Mouse (Mus musculus): ENCODE data around the gene Cenpl. TPM values are rescaled to one million over a fixed set of nuclear protein-coding genes. Genes with fewer than 3 reads are reported as not detected.
"Not testable (repeated sequence)": the region's sequence is repeated elsewhere in the genome, so short reads cannot be mapped to it uniquely, and the experiment has no call there.

Cenpl gene
- polyA plus RNA-seq (2015; fragmentation: Nextera tagmentation; extraction: Ambion mirVana): 51.9 and 57.7 TPM in 2 replicates

- peak; percentile 95 for DNase-seq (ENCODE audit: low spot score)
Observed at GRCm38 (mm10) chr1:161070352-161071271, at the start of gene Cenpl, which contains the start of gene Dars2. Gene Cenpl (plus strand): TSS chr1:161070713. Gene Dars2 (minus strand): TSS chr1:161070658.

GRCm38 (mm10) chr1:161025410-161026210, 44.9 kb upstream of the Cenpl start:
- no peak for DNase-seq (ENCODE audit: low spot score)

- DNase-seq (ENCODE audit: low spot score): no peak
Observed at GRCm38 (mm10) chr1:161027196-161027595, 43.3 kb upstream of the Cenpl start.

GRCm38 (mm10) chr1:161028427-161028826, 42.1 kb upstream of the Cenpl start:
- DNase-seq (ENCODE audit: low spot score): not testable (repeated sequence)

- DNase-seq (ENCODE audit: low spot score): no peak
Observed at GRCm38 (mm10) chr1:161030058-161030457, 40.5 kb upstream of the Cenpl start.

GRCm38 (mm10) chr1:161031881-161032280, 38.6 kb upstream of the Cenpl start:
- no peak for DNase-seq (ENCODE audit: low spot score)

GRCm38 (mm10) chr1:161032345-161032744, 38.2 kb upstream of the Cenpl start:
- no peak for DNase-seq (ENCODE audit: low spot score)

GRCm38 (mm10) chr1:161033856-161034434, 36.6 kb upstream of the Cenpl start:
- DNase-seq (ENCODE audit: low spot score): no peak

GRCm38 (mm10) chr1:161034435-161035280, 35.9 kb upstream of the Cenpl start, which contains the start of gene Zbtb37:
Gene Zbtb37 (minus strand): TSS chr1:161034849.
- DNase-seq (ENCODE audit: low spot score): peak; percentile 100

- no peak for DNase-seq (ENCODE audit: low spot score)
Observed at GRCm38 (mm10) chr1:161035281-161035785, 35.2 kb upstream of the Cenpl start.

GRCm38 (mm10) chr1:161035786-161036404, 34.6 kb upstream of the Cenpl start:
- DNase-seq (ENCODE audit: low spot score): no peak

- no peak for DNase-seq (ENCODE audit: low spot score)
Observed at GRCm38 (mm10) chr1:161036411-161036841, 34.1 kb upstream of the Cenpl start.

GRCm38 (mm10) chr1:161037026-161037425, 33.5 kb upstream of the Cenpl start:
- no peak for DNase-seq (ENCODE audit: low spot score)

GRCm38 (mm10) chr1:161037599-161037998, 32.9 kb upstream of the Cenpl start:
- DNase-seq (ENCODE audit: low spot score): no peak

- no peak for DNase-seq (ENCODE audit: low spot score)
Observed at GRCm38 (mm10) chr1:161038004-161038403, 32.5 kb upstream of the Cenpl start.

- no peak for DNase-seq (ENCODE audit: low spot score)
Observed at GRCm38 (mm10) chr1:161038968-161039721, 31.4 kb upstream of the Cenpl start.

GRCm38 (mm10) chr1:161039741-161040425, 30.6 kb upstream of the Cenpl start:
- DNase-seq (ENCODE audit: low spot score): no peak

- DNase-seq (ENCODE audit: low spot score): no peak
Observed at GRCm38 (mm10) chr1:161040426-161040770, 30.1 kb upstream of the Cenpl start.

- no peak for DNase-seq (ENCODE audit: low spot score)
Observed at GRCm38 (mm10) chr1:161040855-161041254, 29.7 kb upstream of the Cenpl start.

Measured in thymus, postnatal 0 days (tissue).